Mouse (Mus musculus): Measurements from ENCODE around the gene Il12a.
A peak's percentile ranks its signal among the peaks of the same experiment; 100 is the strongest.
"Not testable (repeated sequence)": the region's sequence is repeated elsewhere in the genome, so short reads cannot be mapped to it uniquely, and the experiment has no call there.

Gene Il12a

GRCm38 (mm10) chr3:68742718-68743471 lies 52.5 kb downstream of the Il12a start:
- peak; percentile 43 for DNase-seq (ENCODE audit: low spot score)

DNA sequence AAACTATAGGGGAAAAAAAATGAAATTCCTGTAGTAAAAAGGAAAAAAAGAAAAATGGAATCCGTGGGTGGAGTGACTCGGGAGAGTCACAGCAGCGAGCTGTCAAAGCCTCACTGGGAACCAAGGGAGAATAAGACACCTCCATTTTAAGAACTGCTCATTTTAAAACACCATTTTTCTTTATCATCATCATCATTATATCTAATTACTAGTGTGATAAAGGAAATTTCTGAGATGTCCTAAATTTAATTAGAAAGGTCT lies 53.0 kb downstream of the Il12a start:
- DNase-seq (ENCODE audit: low spot score) = no peak

DNA sequence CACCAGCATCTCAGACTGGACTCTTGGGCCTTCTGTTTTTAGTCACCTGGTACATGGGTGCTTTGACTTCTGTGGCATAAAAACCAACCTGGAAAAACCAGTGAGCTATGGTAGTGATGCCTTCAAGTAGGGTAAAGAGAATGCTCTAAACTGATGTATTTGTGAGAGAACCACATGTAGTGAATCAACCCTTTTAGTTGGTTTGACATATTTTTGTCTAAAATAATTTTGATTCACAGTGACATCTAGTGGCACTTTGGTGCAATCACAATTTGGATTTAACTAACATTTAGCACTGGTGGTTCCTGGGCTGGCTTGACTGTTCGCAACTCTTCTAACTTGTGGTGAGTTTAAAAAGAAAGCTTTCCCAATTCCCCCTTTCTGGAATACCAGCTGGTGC lies 53.7 kb downstream of the Il12a start:
- DNase-seq (ENCODE audit: low spot score) = peak; percentile 38

GRCm38 (mm10) chr3:68745033-68745432 lies 54.6 kb downstream of the Il12a start:
- no peak for DNase-seq (ENCODE audit: low spot score)

DNA sequence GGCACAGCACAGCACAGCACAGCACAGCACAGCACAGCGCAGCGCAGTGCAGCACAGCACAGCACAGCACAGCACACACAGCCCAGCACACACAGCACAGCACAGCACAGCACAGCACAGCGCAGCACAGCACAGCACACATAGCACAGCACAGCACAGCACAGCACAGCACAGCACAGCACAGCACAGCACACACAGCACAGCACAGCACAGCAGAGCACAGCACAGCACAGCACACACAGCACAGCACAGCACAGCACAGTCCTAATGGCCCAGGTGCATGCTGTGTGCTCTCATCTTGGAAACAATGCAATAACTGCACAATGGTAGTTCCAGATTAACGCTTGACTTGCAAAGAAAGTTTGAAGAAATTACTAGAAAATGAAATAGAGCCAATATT lies 55.8 kb downstream of the Il12a start:
- DNase-seq (ENCODE audit: low spot score) = not testable (repeated sequence)

Measured in MN1 (cell line).